Mouse (Mus musculus) frontal cortex, adult (tissue): ENCODE measurements around the gene Ccl26.
A peak's percentile ranks its signal among the peaks of the same experiment; 100 is the strongest.

Experiments
- ATAC-seq: cut with Nextera tagmentation; 2 replicates; pipeline ENCODE4 v1.9.2; 2017; ENCODE audit warnings: mild to moderate bottlenecking, moderate library complexity, mixed read lengths; ENCODE audit not compliant: low TSS enrichment

Gene Ccl26

DNA sequence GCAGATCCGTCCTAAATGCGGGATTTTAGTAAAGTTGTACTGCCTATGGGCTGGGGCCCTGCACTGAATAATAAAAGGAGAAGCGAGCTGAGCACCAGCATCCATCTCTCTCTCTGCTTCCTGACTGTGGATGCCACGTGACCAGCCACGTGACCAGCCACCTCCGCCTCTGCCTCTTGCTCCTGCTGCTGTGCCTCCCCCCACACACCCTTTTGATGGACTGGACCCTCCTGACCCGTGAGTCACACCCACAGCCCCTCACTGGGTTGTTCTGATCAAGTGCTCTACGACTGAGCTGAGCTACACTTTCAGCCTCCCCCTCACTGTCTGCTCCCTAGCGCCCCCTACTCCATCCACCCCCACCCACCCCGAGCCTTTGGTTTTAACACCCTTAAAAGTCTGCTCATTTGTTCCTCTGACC, 25.6 kb downstream of the Ccl26 start:
- ATAC-seq = no peak

DNA sequence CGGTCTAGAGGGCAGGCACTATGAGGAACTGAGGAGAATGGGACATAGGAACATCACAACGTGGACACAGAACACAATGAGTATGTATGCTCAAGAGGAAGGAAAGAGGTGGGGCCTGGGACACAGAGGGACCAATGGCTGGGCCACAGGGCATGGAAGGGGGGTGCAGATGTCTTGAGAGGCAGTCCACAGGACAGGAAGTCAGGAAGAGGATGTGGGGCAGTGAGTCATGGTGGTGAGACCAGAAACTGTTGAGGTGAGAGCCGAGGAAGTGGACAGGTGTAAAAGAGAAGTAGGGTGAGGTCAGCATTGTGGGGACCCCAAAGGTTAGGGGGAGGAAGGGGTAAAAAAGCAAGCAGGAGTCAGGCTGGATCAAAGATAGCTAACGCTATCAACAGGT, 26.0 kb downstream of the Ccl26 start:
- ATAC-seq = no peak

DNA sequence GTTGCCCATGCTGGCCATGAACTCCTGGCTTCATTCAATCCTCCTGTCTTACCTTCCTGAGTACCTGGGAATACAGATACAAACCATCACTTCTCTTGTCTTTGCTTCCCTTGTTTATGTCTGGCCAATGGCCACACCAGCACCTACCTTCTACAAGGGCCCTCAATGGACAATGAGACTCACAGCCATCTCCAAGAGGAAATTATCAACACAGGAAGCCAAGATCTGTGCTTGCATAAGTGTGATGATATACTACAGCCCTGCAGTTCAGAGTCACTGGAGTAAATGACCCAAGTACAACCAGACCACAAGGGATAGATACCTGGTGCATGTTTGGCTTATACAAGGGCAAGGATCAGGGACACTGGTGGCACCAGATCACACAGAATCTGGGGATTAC, 27.5 kb downstream of the Ccl26 start:
- ATAC-seq = no peak

DNA sequence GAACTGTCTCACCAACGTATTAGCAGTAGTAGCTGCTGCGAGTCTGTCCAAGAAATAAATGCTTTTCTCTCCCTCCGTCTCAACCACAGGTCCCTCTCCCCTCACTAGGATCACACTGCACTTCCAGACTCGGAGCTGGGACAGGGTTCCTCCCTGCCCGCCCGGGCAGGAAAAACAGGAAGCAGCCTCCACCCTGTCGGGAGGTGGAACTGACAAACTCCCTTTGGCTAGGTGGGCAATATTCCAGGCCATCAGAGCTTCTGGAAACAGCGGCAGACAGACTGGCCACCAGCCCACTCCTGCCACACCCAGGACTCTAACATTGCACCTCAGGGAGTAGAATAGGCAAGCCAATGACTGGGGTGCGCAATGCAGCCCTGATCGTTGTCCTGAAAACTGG, 29.9 kb downstream of the Ccl26 start:
- ATAC-seq = no peak

DNA sequence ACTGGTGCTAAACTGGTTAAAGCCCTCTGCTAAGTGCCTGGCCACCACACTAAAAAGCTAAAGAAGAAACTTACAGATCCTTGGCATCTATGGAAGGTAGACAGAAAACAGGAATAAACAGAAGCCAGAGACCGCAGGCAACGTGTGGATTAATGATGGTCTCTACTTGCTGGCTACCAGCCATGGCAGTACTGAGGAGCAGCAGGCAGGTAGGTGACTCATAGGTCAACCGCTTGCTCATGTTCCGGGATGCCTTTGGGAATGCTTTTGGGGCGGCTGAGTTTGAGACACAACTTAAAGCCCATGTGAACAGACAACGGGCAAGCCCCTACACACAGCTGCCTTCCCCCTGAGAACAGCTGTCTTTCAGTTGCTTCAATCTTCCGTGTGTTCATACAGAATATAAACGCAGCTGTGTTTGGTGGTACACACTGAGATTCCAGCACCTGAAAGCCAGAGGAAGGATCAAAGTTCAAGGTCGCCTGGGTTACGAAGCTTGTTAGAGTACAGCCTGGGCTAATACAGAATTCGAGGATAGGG, 32.0 kb downstream of the Ccl26 start:
- no peak for ATAC-seq

DNA sequence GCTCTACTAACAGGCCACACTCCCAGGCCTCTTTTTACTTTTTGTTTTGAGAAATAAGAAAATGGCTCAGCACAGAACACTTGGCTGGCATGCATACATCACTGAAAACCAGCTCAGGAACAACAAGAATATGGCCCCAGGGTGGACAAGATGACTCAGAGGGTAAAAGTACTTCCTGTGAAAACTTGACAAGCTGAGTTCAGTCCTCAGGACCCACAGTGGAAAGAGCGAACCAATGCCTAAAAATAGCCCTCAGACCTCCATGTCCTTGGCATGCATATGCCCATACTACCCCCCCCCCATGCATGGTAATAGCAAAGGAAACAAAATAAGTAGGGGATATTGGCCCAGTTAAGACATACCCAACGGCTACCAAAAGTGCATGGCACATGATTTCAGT, 33.4 kb downstream of the Ccl26 start:
- no peak for ATAC-seq

DNA sequence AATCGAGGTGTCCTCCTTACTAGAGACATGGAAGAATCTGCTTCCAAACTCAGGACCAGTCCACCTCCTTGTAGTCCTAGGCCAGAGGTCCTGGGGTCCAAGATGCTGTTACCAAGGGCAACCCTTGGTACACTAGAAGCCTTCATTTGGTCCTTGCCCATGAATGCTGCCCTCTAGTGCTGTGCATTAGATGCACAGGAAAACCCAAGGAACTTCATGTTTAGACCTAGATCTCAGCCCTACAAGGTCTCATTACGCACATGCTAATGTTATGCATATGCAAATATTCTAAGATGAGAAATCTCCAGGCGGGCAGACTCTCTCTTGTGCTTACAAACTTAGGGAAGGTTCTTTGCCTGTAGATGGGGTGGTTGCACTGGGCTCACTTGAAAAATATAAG, 34.1 kb downstream of the Ccl26 start:
- no peak for ATAC-seq

DNA sequence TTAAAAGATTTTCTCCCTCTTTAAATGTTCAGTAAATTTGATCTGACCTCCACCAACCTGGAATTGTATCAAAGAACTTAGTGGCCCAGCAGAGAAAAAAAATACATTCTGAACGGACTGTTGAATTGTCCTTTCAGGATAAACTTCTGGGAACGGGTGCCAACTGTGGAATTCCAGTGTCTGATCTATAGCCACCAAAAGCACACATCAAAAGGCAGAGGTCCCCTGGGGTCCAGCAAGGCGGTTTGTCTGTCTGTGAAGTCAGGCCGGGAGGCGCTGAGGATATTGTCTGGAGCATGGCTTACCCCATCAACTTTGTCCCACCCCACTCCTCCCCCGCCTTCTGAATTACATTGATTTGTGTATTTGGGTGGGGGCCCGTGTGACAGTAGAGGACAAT, 35.4 kb downstream of the Ccl26 start:
- no peak for ATAC-seq

DNA sequence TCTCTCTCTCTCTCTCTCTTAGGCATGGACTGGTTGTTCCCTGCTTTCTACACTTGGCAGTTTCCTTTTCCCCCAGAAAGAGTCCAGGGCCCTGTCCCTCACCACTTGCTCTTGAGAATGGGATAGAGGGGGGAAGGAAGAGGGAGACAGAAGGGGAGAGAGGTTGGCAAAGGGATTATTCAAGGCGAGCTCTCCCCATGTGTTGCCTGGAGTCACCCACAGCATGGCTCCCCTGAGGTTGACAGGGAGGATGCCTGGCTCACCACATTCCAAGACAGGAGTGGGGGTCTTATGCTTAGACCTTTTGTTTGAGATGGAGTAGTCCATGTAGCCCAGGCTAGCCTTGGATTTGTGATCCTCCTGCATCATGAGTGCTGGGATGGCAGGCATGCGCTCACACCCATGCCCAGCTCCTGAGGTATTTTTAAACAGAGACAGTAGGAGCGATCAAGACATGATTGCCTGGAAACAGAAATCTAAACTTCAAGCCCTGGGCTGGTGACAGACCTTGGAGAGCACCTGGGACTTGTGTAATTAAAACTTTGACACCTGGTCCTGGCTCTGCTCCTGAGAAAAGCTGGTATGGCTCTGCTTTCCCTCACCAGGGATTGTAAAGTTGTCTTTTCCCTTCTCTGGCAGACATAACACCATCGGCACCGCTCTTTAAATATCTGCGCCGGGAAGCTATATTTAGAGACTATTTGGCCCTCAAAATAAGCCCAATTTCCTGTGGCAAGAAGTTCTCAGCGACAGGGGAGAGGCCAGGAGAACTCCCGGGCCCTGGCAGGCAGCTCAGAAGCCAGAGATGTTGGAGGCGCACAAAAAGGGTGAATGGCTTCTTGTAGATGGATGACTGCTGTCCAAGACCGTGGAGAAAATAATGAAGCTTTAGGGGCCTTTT, 38.5 kb downstream of the Ccl26 start:
- peak; percentile 59 for ATAC-seq

DNA sequence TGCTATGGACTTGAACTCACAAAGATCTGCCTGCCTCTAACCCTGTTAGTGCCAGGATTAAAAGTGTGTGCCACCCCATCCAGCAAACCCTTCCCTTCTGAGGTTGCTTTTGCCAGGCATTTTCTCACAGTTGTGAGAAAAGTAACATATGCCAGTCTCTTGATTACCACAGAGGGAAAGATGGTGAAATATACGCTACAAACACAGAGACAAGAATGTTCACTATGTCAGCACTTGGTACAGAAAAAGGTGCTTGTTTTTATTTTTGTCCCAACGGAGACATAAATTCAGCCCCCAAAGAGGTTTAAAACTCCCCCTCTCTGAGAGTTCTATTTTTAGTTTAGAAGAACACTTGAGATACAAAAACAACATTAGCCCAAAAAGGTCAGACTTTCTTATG, 39.3 kb downstream of the Ccl26 start:
- ATAC-seq = no peak

DNA sequence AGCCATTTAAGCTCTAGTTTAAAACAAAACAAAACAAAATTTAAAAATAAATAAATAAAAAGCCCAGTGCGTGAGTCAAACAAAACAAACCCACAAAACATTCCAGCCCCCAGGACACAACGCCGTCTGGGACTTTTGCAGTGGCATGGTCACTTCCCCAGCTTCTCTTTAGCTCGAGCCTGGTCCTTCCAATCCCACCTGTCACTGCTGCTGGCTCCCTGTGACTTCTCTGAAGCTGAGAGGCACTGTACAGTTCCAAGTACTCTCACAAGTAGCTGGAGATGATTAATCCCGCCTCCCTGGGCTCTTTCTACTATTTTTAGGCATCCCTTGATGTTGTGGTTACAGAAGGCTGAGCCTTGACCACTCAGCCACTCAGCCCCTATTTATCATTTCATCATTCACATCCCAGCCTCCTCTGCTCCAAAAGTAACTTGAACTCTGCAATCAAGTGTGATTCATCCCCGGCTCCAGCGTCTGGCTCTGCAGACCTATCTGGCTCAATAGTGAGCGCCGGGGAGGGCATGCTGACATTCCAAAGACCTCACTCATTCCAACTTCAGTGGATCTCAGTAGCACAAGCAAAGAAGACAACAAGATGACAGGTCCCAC, 41.2 kb downstream of the Ccl26 start:
- ATAC-seq = no peak

DNA sequence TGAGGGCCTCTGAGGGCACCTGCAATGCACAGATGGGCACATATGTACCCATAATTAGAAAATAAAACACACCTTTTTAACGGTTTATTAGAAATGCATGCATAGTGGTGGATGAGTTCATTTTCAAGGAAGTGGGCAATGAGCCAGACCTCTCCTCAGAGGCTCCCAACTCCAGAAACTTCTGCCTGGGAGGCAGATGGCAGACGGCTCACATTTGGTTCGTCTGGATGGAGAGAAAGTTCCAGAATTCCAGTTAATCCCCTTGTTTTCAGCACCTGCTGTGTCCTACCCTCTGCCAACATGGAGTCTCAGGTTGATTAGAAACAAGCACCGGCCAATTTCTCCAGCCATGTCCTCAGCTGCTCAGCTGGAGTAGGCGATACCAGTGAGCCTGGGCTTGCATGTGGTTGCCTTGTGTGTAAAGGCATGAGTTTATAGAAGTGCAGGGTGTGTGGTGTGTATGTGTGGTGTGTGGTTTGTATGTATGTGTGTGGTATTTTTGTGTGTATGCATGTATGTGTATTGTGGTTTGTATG, 46.0 kb downstream of the Ccl26 start:
- ATAC-seq = no peak

DNA sequence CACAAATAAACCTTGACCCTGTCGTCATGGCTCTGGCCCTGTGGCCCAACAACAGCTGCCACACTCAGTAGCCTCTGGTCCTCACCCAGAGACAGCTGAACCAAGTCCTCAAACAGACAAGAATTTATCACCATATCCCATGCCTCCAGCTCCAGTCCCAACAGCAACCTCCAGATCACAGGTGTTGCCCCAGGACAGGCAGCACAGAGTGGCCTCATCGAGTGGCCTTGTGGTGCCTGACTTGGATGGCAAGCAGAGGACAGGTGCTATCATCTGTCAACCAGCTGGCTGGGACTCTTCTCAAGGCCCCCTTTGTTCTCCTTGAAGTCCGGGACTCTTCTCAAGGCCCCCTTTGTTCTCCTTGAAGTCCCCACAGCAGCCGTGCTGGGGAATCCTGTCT, 50.2 kb downstream of the Ccl26 start:
- ATAC-seq = no peak

DNA sequence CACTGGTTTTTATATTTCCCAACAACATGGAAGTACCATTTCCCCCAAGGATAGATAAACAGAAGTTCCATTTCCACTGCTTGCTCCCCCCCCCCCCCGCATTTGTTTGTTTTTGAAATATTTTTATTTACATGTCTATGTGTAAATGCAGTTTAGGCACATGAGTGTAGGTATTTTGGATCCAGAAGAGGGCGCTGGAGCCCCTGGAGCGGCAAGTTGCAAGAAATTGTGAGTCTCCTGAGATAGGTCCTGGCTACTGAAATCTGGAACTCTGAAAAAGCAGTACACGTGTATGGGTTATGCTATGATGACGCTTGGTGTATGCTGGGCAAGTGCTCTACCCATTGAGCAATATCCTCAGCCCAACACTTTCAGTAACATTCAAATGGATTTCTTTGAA, 52.3 kb downstream of the Ccl26 start:
- ATAC-seq = no peak
